Mouse (Mus musculus) midbrain, embryonic 13.5 days (tissue): ENCODE data around the gene Pkd1l2. TPM values are rescaled to one million over a fixed set of nuclear protein-coding genes. Genes with fewer than 3 reads are reported as not detected.
A peak's percentile ranks its signal among the peaks of the same experiment; 100 is the strongest.

ENCODE experiments used
- ATAC-seq: fragments of 200-750 bp; cut with Nextera tagmentation; 2 replicates; pipeline ENCODE4 v1.8.0; 2017; ENCODE audit warnings: mild to moderate bottlenecking, moderate TSS enrichment, moderate library complexity
- H3K27ac ChIP-seq: fragments of 300-500 bp; sonication (generic); 2 replicates; pipeline ENCODE4 v1.5.1; 2015; ENCODE audit warnings: inconsistent platforms, mild to moderate bottlenecking, moderate library complexity
- H3K27me3 ChIP-seq: fragments of 300-500 bp; sonication (generic); 2 replicates; pipeline ENCODE4 v1.6.1; 2015; ENCODE audit warnings: mild to moderate bottlenecking, inconsistent platforms
- H3K36me3 ChIP-seq: fragments of 300-500 bp; sonication (generic); 2 replicates; pipeline ENCODE4 v1.6.1; 2015; ENCODE audit warnings: mild to moderate bottlenecking, inconsistent platforms
- H3K4me1 ChIP-seq: fragments of 300-500 bp; sonication (generic); replicated peaks from 2 replicates; pipeline ENCODE4 v1.6.1; 2015; ENCODE audit warnings: inconsistent platforms
- H3K4me2 ChIP-seq: fragments of 300-500 bp; sonication (generic); replicated peaks from 2 replicates; pipeline ENCODE4 v1.6.1; 2015; ENCODE audit warnings: moderate library complexity, mild to moderate bottlenecking, inconsistent platforms
- H3K4me3 ChIP-seq: fragments of 300-500 bp; sonication (generic); replicated peaks from 2 replicates; pipeline ENCODE4 v1.5.1; 2015; ENCODE audit warnings: mild to moderate bottlenecking, inconsistent platforms
- H3K9ac ChIP-seq: fragments of 300-500 bp; sonication (generic); replicated peaks from 2 replicates; pipeline ENCODE4 v1.6.1; 2015; ENCODE audit warnings: mild to moderate bottlenecking, inconsistent platforms
- H3K9me3 ChIP-seq: fragments of 300-500 bp; sonication (generic); 2 replicates; pipeline ENCODE4 v1.6.1; 2016; ENCODE audit warnings: mild to moderate bottlenecking, inconsistent platforms
- WGBS: fragments of 180-500 bp; shearing (Covaris S2); methylation state at CpG from one replicate; pipeline ENCODE4 v1.1.7; 2015; 5-methylcytosine and 5-hydroxymethylcytosine counted together
- polyA plus RNA-seq: library from polyadenylated mRNA; unstranded; fragments of >200 nt; fragmentation: Nextera tagmentation; extraction: Ambion mirVana; gene quantifications from 2 replicates; pipeline ENCODE4 v1.2.1, GENCODE M21; 2015

The Pkd1l2 gene
- polyA plus RNA-seq, 1 experiment from 2014 or later: not detected

GRCm38 (mm10) chr8:116989842-116990241 is 92.4 kb downstream of the Pkd1l2 start:
- Histone ChIP-seq H3K36me3 (peaks cover 13% of the 10 kb centered on the region), H3K9ac (no peak overlapping the region), H3K27me3 (no peaks in the 10 kb centered on the region), H3K4me3 (no peak overlapping the region), H3K9me3 (no peaks in the 10 kb centered on the region), H3K27ac (no peak overlapping the region), H3K4me1 (peaks cover 15% of the 10 kb centered on the region), H3K4me2 (no peak overlapping the region)
- WGBS: 95% methylated on average over 3 of the region's 3 CpGs
- no peak for ATAC-seq

GRCm38 (mm10) chr8:116980117-116980516 is 102.1 kb downstream of the Pkd1l2 start:
- H3K9ac ChIP-seq: no peak overlapping the region
- peaks cover 25% of the 10 kb centered on the region for H3K36me3 ChIP-seq
- no peaks in the 10 kb centered on the region for H3K27me3 ChIP-seq
- no peaks in the 10 kb centered on the region for H3K9me3 ChIP-seq
- no peak for ATAC-seq
- H3K4me2 ChIP-seq: no peak overlapping the region
- WGBS: 12% methylated on average over 4 of the region's 4 CpGs
- no peak overlapping the region for H3K4me3 ChIP-seq
- no peak overlapping the region for H3K27ac ChIP-seq
- H3K4me1 ChIP-seq: peaks cover 13% of the 10 kb centered on the region

GRCm38 (mm10) chr8:116978631-116979256 is 103.5 kb downstream of the Pkd1l2 start, which contains the start of gene 1700030J22Rik:
Gene 1700030J22Rik (minus strand): TSS chr8:116978959.
- Histone ChIP-seq H3K9ac (peak within 1 kb of the TSS; percentile 69), H3K27ac (peak within 1 kb of the TSS; percentile 64), H3K4me3 (peak within 1 kb of the TSS; percentile 79), H3K4me2 (peak within 1 kb of the TSS; percentile 73), H3K27me3 (no peaks in the 10 kb centered on the region), H3K9me3 (no peaks in the 10 kb centered on the region), H3K4me1 (peaks cover 13% of the 10 kb centered on the region), H3K36me3 (peaks cover 13% of the 10 kb centered on the region)
- peak; percentile 98 for ATAC-seq
- WGBS: 0% methylated on average over 46 of the region's 46 CpGs

GRCm38 (mm10) chr8:116978052-116978451 is 104.2 kb downstream of the Pkd1l2 start:
- Histone ChIP-seq H3K4me3 (peak overlapping the region; percentile 79), H3K9me3 (no peaks in the 10 kb centered on the region), H3K36me3 (peaks cover 6% of the 10 kb centered on the region; the same call in 1 of the 2 replicates), H3K27me3 (no peaks in the 10 kb centered on the region), H3K4me2 (peak overlapping the region; percentile 73), H3K4me1 (peaks cover 13% of the 10 kb centered on the region), H3K27ac (peak overlapping the region; percentile 64; the same call in 1 of the 2 replicates), H3K9ac (peak overlapping the region; percentile 69)
- 32% methylated on average over 8 of the region's 8 CpGs for WGBS
- no peak for ATAC-seq

- H3K36me3 ChIP-seq: peaks cover 10% of the 10 kb centered on the region
- 65% methylated on average over 5 of the region's 5 CpGs for WGBS
- H3K9ac ChIP-seq: no peak overlapping the region
- H3K4me1 ChIP-seq: peaks cover 13% of the 10 kb centered on the region
- H3K27ac ChIP-seq: no peak overlapping the region
- no peaks in the 10 kb centered on the region for H3K27me3 ChIP-seq
- no peak overlapping the region for H3K4me3 ChIP-seq
- H3K9me3 ChIP-seq: no peaks in the 10 kb centered on the region
- H3K4me2 ChIP-seq: no peak overlapping the region
- ATAC-seq: no peak
Measured at GRCm38 (mm10) chr8:116975606-116976005, 106.6 kb downstream of the Pkd1l2 start.

- WGBS: 31% methylated on average over 5 of the region's 5 CpGs
- Histone ChIP-seq H3K9me3 (no peaks in the 10 kb centered on the region), H3K4me1 (peaks cover 13% of the 10 kb centered on the region), H3K27me3 (no peaks in the 10 kb centered on the region), H3K9ac (no peak overlapping the region), H3K36me3 (peaks cover 10% of the 10 kb centered on the region), H3K4me3 (no peak overlapping the region), H3K4me2 (no peak overlapping the region), H3K27ac (no peak overlapping the region)
- no peak for ATAC-seq
Measured at GRCm38 (mm10) chr8:116975066-116975465, 107.2 kb downstream of the Pkd1l2 start.

GRCm38 (mm10) chr8:116969531-116969930 is 112.7 kb downstream of the Pkd1l2 start:
- Histone ChIP-seq H3K27me3 (no peaks in the 10 kb centered on the region), H3K4me3 (no peak overlapping the region), H3K36me3 (peaks cover 10% of the 10 kb centered on the region), H3K4me2 (no peak overlapping the region), H3K4me1 (no peaks in the 10 kb centered on the region), H3K9ac (no peak overlapping the region), H3K27ac (no peak overlapping the region), H3K9me3 (no peaks in the 10 kb centered on the region)
- WGBS: 87% methylated on average over 6 of the region's 6 CpGs
- no peak for ATAC-seq

- 93% methylated on average over 9 of the region's 9 CpGs for WGBS
- no peak overlapping the region for H3K4me2 ChIP-seq
- no peak for ATAC-seq
Measured at GRCm38 (mm10) chr8:116954415-116954814, 127.8 kb downstream of the Pkd1l2 start.

GRCm38 (mm10) chr8:116952428-116952827 is 129.8 kb downstream of the Pkd1l2 start:
- H3K4me2 ChIP-seq: no peak overlapping the region
- no peak for ATAC-seq
- H3K4me3 ChIP-seq: no peak overlapping the region
- H3K9ac ChIP-seq: no peak overlapping the region
- no peaks in the 10 kb centered on the region for H3K9me3 ChIP-seq
- H3K4me1 ChIP-seq: no peaks in the 10 kb centered on the region
- WGBS: 95% methylated on average over 8 of the region's 8 CpGs
- no peaks in the 10 kb centered on the region for H3K27me3 ChIP-seq
- H3K36me3 ChIP-seq: peaks cover 43% of the 10 kb centered on the region
- H3K27ac ChIP-seq: no peak overlapping the region

More at GRCm38 (mm10) chr8:116954415-116954814, 127.8 kb downstream of the Pkd1l2 start:
- H3K4me3 ChIP-seq: no peak overlapping the region
- H3K4me1 ChIP-seq: no peaks in the 10 kb centered on the region
- no peaks in the 10 kb centered on the region for H3K27me3 ChIP-seq
- H3K9me3 ChIP-seq: no peaks in the 10 kb centered on the region
- H3K36me3 ChIP-seq: peaks cover 63% of the 10 kb centered on the region
- no peak overlapping the region for H3K9ac ChIP-seq
- no peak overlapping the region for H3K27ac ChIP-seq

- H3K4me2 ChIP-seq: no peak overlapping the region
- H3K27me3 ChIP-seq: no peaks in the 10 kb centered on the region
- no peak overlapping the region for H3K4me3 ChIP-seq
- peaks cover 2% of the 10 kb centered on the region; the same call in 1 of the 2 replicates for H3K4me1 ChIP-seq
- H3K36me3 ChIP-seq: peaks cover 37% of the 10 kb centered on the region
- H3K27ac ChIP-seq: no peak overlapping the region
- H3K9me3 ChIP-seq: no peaks in the 10 kb centered on the region
- WGBS: 97% methylated on average over 2 of the region's 2 CpGs
- ATAC-seq: no peak
- no peak overlapping the region for H3K9ac ChIP-seq
Measured at GRCm38 (mm10) chr8:116951778-116952177, 130.5 kb downstream of the Pkd1l2 start.

GRCm38 (mm10) chr8:116951369-116951768 is 130.9 kb downstream of the Pkd1l2 start:
- no peak overlapping the region for H3K27ac ChIP-seq
- 87% methylated on average over 5 of the region's 5 CpGs for WGBS
- H3K4me1 ChIP-seq: peaks cover 6% of the 10 kb centered on the region; the same call in 1 of the 2 replicates
- H3K36me3 ChIP-seq: peaks cover 33% of the 10 kb centered on the region
- no peak for ATAC-seq
- H3K9me3 ChIP-seq: no peaks in the 10 kb centered on the region
- no peaks in the 10 kb centered on the region for H3K27me3 ChIP-seq
- no peak overlapping the region for H3K4me2 ChIP-seq
- H3K4me3 ChIP-seq: no peak overlapping the region
- H3K9ac ChIP-seq: no peak overlapping the region

- H3K4me3 ChIP-seq: no peak overlapping the region
- H3K9me3 ChIP-seq: no peaks in the 10 kb centered on the region
- H3K4me1 ChIP-seq: peaks cover 31% of the 10 kb centered on the region
- no peak overlapping the region for H3K27ac ChIP-seq
- no peak overlapping the region for H3K4me2 ChIP-seq
- no peaks in the 10 kb centered on the region for H3K27me3 ChIP-seq
- ATAC-seq: no peak
- H3K36me3 ChIP-seq: peaks cover 2% of the 10 kb centered on the region; the same call in 1 of the 2 replicates
- 96% methylated on average over 7 of the region's 7 CpGs for WGBS
- no peak overlapping the region for H3K9ac ChIP-seq
Measured at GRCm38 (mm10) chr8:116947589-116947988, 134.7 kb downstream of the Pkd1l2 start.
